Mouse (Mus musculus) heart, embryonic 13.5 days (tissue): ENCODE results near the gene Prg3. TPM values are rescaled to one million over a fixed set of nuclear protein-coding genes. Genes with fewer than 3 reads are reported as not detected.

Experiments used
- polyA plus RNA-seq: library from polyadenylated mRNA; unstranded; fragments of >200 nt; fragmentation: Nextera tagmentation; extraction: Ambion mirVana; gene quantifications from 2 replicates; pipeline ENCODE4 v1.2.1, GENCODE M21; 2015

The Prg3 gene
- polyA plus RNA-seq, 1 experiment from 2014 or later, result 0.16 TPM

Other genes with a start within 250 kb of the Prg3 start
- 5.7 and 6.5 TPM in 2 replicates for gene Gm19426, start 244.6 kb upstream of the Prg3 start, polyA plus RNA-seq
- 38.8 and 40.2 TPM in 2 replicates for gene Serping1, start 212.8 kb upstream of the Prg3 start, polyA plus RNA-seq
- gene Ube2l6, start 189.4 kb upstream of the Prg3 start, polyA plus RNA-seq, result 92.5 and 114 TPM in 2 replicates
- gene Smtnl1, start 165.6 kb upstream of the Prg3 start, polyA plus RNA-seq, result 0.24 and 0.27 TPM in 2 replicates
- gene Timm10, start 161.2 kb upstream of the Prg3 start, polyA plus RNA-seq, result 72.3 and 89.1 TPM in 2 replicates
- gene Slc43a1, start 149.4 kb upstream of the Prg3 start, polyA plus RNA-seq, result 16.1 and 17.1 TPM in 2 replicates
- gene Rtn4rl2, start 101.5 kb upstream of the Prg3 start, polyA plus RNA-seq, result 0.72 and 0.99 TPM in 2 replicates
- gene Slc43a3, start 51.6 kb upstream of the Prg3 start, polyA plus RNA-seq, result 36.2 and 37.0 TPM in 2 replicates
- 0.79 and 1.2 TPM in 2 replicates for gene Prg2, start 7.8 kb upstream of the Prg3 start, polyA plus RNA-seq
- gene Ssrp1, start 49.0 kb downstream of the Prg3 start, polyA plus RNA-seq, result 139 and 152 TPM in 2 replicates
- 0.31 and 0.69 TPM in 2 replicates for gene P2rx3, start 49.2 kb downstream of the Prg3 start, polyA plus RNA-seq
- 17.4 and 21.5 TPM in 2 replicates for gene Tnks1bp1, start 59.8 kb downstream of the Prg3 start, polyA plus RNA-seq
- gene Aplnr, start 148.0 kb downstream of the Prg3 start, polyA plus RNA-seq, result 22.3 and 27.8 TPM in 2 replicates
- gene Lrrc55, start 209.0 kb downstream of the Prg3 start, polyA plus RNA-seq, result 0.32 and 0.35 TPM in 2 replicates